Mouse (Mus musculus) hematopoietic stem cell, adult 5-6 weeks (primary cell): Measurements from ENCODE around the gene Olfr159. TPM values are rescaled to one million over a fixed set of nuclear protein-coding genes. Genes with fewer than 3 reads are reported as not detected.

Experiments used
- ATAC-seq, 2 experiments: fragments of 125-278 bp in 1 of 2; replicated peaks in 1 of 2; 2 replicates each; pipeline ENCODE4 v1.8.0; 2016 to 2017; ENCODE audit warnings: inconsistent platforms in 2 of 2, mild to moderate bottlenecking in 2 of 2, moderate number of reproducible peaks in 2 of 2, low read depth in 1 of 2, moderate TSS enrichment in 1 of 2; ENCODE audit not compliant: low FRiP score in 2 of 2, poor library complexity in 2 of 2, severe bottlenecking in 2 of 2, insufficient read depth in 1 of 2, low TSS enrichment in 1 of 2
- total RNA-seq: library from RNA; stranded (forward); fragments of 172-1452, 232-1000 nt; gene quantifications from 2 replicates; pipeline ENCODE4 v1.2.3, GENCODE M21; 2017

Olfr159 gene
- total RNA-seq, 1 experiment from 2014 or later = not detected

- no peak for ATAC-seq
Observed at GRCm38 (mm10) chr4:43733186-43733585, 37.6 kb downstream of the Olfr159 start.

GRCm38 (mm10) chr4:43732171-43732570, 38.6 kb downstream of the Olfr159 start:
- no peak for ATAC-seq

GRCm38 (mm10) chr4:43730750-43731297, 40.0 kb downstream of the Olfr159 start:
- no peak for ATAC-seq

GRCm38 (mm10) chr4:43729794-43730550, 40.8 kb downstream of the Olfr159 start, which contains the start of gene Spaar:
Gene Spaar (plus strand): TSS chr4:43730034.
- ATAC-seq = no peak

- ATAC-seq = no peak
Observed at GRCm38 (mm10) chr4:43729126-43729525, 41.7 kb downstream of the Olfr159 start.

GRCm38 (mm10) chr4:43728576-43728954, 42.2 kb downstream of the Olfr159 start:
- no peak for ATAC-seq

- no peak for ATAC-seq
Observed at GRCm38 (mm10) chr4:43727718-43728575, 42.9 kb downstream of the Olfr159 start.

- ATAC-seq = no peak
Observed at GRCm38 (mm10) chr4:43726995-43727394, 43.8 kb downstream of the Olfr159 start, which contains the start of gene Hrct1. Gene Hrct1 (plus strand): TSS chr4:43727188.

GRCm38 (mm10) chr4:43726228-43726993, 44.4 kb downstream of the Olfr159 start:
- ATAC-seq = no peak

GRCm38 (mm10) chr4:43724764-43725163, 46.0 kb downstream of the Olfr159 start:
- ATAC-seq = no peak

GRCm38 (mm10) chr4:43722191-43722590, 48.6 kb downstream of the Olfr159 start:
- ATAC-seq = no peak

- no peak for ATAC-seq
Observed at GRCm38 (mm10) chr4:43720491-43721228, 50.1 kb downstream of the Olfr159 start.

Other genes starting within 250 kb of the Olfr159 start
- gene Tpm2, start 247.2 kb downstream of the Olfr159 start, total RNA-seq = 18.6 and 28.2 TPM in 2 replicates
- gene Creb3, start 208.7 kb downstream of the Olfr159 start, total RNA-seq = 76.7 and 97.5 TPM in 2 replicates
- 306 and 337 TPM in 2 replicates for gene Tln1, start 208.3 kb downstream of the Olfr159 start, total RNA-seq
- 13.6 and 41.0 TPM in 2 replicates for gene Rgp1, start 192.3 kb downstream of the Olfr159 start, total RNA-seq
- gene Gba2, start 192.1 kb downstream of the Olfr159 start, total RNA-seq = 11.9 and 19.9 TPM in 2 replicates
- 0.40 TPM in 1 of 2 replicates, not detected in the other for gene Msmp, start 186.5 kb downstream of the Olfr159 start, total RNA-seq
- 4.2 and 7.2 TPM in 2 replicates for gene Npr2, start 139.1 kb downstream of the Olfr159 start, total RNA-seq
- gene Spag8, start 117.4 kb downstream of the Olfr159 start, total RNA-seq = not detected in 2 replicates
- gene Hint2, start 114.5 kb downstream of the Olfr159 start, total RNA-seq = 61.0 and 88.4 TPM in 2 replicates
- 1.3 and 1.8 TPM in 2 replicates for gene Tmem8b, start 102.0 kb downstream of the Olfr159 start, total RNA-seq
- 0.44 and 0.50 TPM in 2 replicates for gene Fam221b, start 101.9 kb downstream of the Olfr159 start, total RNA-seq
- not detected in 2 replicates for gene Olfr70, start 70.2 kb downstream of the Olfr159 start, total RNA-seq
- not detected in 2 replicates for gene Olfr71, start 60.8 kb downstream of the Olfr159 start, total RNA-seq
- not detected in 2 replicates for gene Hrct1, start 43.8 kb downstream of the Olfr159 start, total RNA-seq
- gene Spaar, start 41.0 kb downstream of the Olfr159 start, total RNA-seq = not detected in 2 replicates
- gene Olfr156, start 52.9 kb upstream of the Olfr159 start, total RNA-seq = not detected in 2 replicates
- not detected in 2 replicates for gene Olfr157, start 69.2 kb upstream of the Olfr159 start, total RNA-seq
- gene Olfr155, start 80.6 kb upstream of the Olfr159 start, total RNA-seq = not detected in 2 replicates
- gene Reck, start 104.5 kb upstream of the Olfr159 start, total RNA-seq = 2.5 and 2.8 TPM in 2 replicates
- gene Glipr2, start 186.4 kb upstream of the Olfr159 start, total RNA-seq = 40.2 and 62.5 TPM in 2 replicates
- 0.44 TPM in 1 of 2 replicates, not detected in the other for gene Ccin, start 212.5 kb upstream of the Olfr159 start, total RNA-seq
- 288 and 367 TPM in 2 replicates for gene Clta, start 233.4 kb upstream of the Olfr159 start, total RNA-seq